Mouse (Mus musculus): ENCODE measurements around the gene Hivep1. TPM values are rescaled to one million over a fixed set of nuclear protein-coding genes. Genes with fewer than 3 reads are reported as not detected.

Gene Hivep1
- polyA plus RNA-seq, 1 experiment from 2014 or later: 14.5 TPM

GRCm38 (mm10) chr13:42101440-42102190 is 49.8 kb downstream of the Hivep1 start:
- no peaks in the 10 kb centered on the region for H3K9me3 ChIP-seq
- WGBS: 36% methylated on average over 13 of the region's 13 CpGs
- peak overlapping the region; percentile 31 for H3K4me2 ChIP-seq
- H3K4me1 ChIP-seq: peaks cover 26% of the 10 kb centered on the region
- no peaks in the 10 kb centered on the region for H3K27me3 ChIP-seq
- no peak overlapping the region for H3K4me3 ChIP-seq
- ATAC-seq (ENCODE audit: insufficient number of reproducible peaks, insufficient read depth, low FRiP score, low TSS enrichment, low read depth): no peak
- H3K9ac ChIP-seq: no peak overlapping the region
- 0 out of 2 replicates have a peak, but pooled peaks cover 3% of the 10 kb centered on the region for H3K36me3 ChIP-seq
- peak overlapping the region; percentile 57; the same call in 1 of the 2 replicates for H3K27ac ChIP-seq

GRCm38 (mm10) chr13:42102980-42103379 is 51.2 kb downstream of the Hivep1 start:
- Histone ChIP-seq H3K4me1 (peaks cover 26% of the 10 kb centered on the region), H3K4me3 (no peak overlapping the region), H3K9me3 (no peaks in the 10 kb centered on the region), H3K27ac (no peak overlapping the region), H3K4me2 (no peak overlapping the region), H3K36me3 (0 out of 2 replicates have a peak, but pooled peaks cover under 1% of the 10 kb centered on the region), H3K9ac (no peak overlapping the region), H3K27me3 (no peaks in the 10 kb centered on the region)
- peak; percentile 62; the same call in 1 of the 2 replicates for ATAC-seq (ENCODE audit: insufficient number of reproducible peaks, insufficient read depth, low FRiP score, low TSS enrichment, low read depth)
- 34% methylated on average over 8 of the region's 8 CpGs for WGBS

DNA sequence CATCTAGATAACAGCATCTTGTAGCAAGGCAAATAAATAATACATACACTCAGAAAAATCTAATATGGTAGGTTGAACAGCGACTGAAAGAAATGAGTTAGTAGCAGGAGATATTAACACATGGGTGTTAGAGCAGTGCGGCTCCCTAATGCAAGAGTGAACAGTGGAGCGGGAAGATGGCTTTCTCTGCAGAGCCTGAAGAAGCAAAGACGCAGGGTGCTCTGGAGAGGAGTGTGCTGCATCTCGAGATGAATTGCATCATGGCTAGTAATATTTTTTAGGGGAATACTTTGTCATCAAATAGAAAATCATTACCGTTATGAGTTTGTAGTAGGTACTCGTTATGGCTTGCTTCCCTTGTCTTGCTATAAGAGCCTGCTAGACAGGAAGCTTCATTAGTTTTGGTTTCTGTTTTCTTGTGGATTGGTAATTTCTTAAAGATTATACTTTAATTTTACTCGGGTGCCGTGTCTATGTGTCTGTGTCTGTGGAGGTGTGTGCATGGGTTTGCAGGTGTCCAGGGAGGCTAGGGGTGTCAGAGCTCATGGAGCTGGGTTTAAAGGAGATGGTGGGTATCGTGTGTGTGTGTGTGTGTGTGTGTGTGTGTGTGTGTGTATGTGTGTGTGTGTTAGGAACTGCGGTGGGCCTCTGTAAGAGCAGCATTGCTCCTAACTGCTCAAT is 51.8 kb downstream of the Hivep1 start:
- Histone ChIP-seq H3K27me3 (no peaks in the 10 kb centered on the region), H3K36me3 (no peaks in the 10 kb centered on the region), H3K4me2 (no peak overlapping the region), H3K9me3 (no peaks in the 10 kb centered on the region), H3K27ac (no peak overlapping the region), H3K4me1 (peaks cover 29% of the 10 kb centered on the region), H3K9ac (no peak overlapping the region), H3K4me3 (no peak overlapping the region)
- no peak for ATAC-seq (ENCODE audit: insufficient number of reproducible peaks, insufficient read depth, low FRiP score, low TSS enrichment, low read depth)
- WGBS: 75% methylated on average over 11 of the region's 11 CpGs

- H3K4me3 ChIP-seq: no peak overlapping the region
- ATAC-seq (ENCODE audit: insufficient number of reproducible peaks, insufficient read depth, low FRiP score, low TSS enrichment, low read depth): no peak
- H3K9me3 ChIP-seq: no peaks in the 10 kb centered on the region
- peaks cover 29% of the 10 kb centered on the region for H3K4me1 ChIP-seq
- no peaks in the 10 kb centered on the region for H3K36me3 ChIP-seq
- no peak overlapping the region for H3K4me2 ChIP-seq
- H3K27me3 ChIP-seq: no peaks in the 10 kb centered on the region
- H3K9ac ChIP-seq: no peak overlapping the region
- H3K27ac ChIP-seq: no peak overlapping the region
- WGBS: 93% methylated on average over 3 of the region's 3 CpGs
These were observed 52.5 kb downstream of the Hivep1 start for GRCm38 (mm10) chr13:42104371-42104770.

DNA sequence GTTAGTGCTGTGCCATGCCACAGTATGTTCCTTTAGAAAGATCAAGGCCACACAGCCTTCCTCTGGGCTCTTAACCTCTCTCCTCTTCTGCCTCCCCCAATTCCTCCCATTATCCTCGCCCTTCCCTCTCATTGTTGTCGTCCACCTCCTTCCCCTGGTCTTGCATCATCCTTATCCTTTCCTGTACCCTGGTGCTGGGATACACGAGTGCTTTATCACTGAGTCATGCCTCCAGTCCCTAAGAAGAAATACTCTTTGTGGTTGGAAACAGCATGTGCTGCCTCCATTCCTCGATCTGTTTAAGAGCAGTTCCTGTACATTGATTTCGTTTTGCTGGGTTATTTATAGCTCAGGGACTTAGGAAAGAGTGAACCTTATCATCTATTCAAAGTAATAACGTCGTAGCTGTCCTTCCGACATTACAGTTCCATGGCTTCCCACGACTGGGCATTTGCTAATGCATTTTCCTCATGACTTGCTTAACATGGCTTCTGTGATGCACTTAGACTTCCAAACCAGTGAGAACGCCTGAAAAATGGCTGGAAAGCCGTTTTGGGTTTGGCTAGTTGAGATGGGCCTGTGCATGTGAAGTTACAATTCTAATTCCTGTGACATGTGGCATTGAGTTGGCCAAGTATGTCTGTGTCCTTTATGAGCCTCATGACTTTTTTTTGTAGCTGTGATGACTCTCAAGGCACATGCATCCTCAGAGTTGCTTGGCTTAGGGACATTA is 56.8 kb downstream of the Hivep1 start:
- Histone ChIP-seq H3K36me3 (no peaks in the 10 kb centered on the region), H3K9me3 (no peaks in the 10 kb centered on the region), H3K27me3 (no peaks in the 10 kb centered on the region), H3K4me3 (no peak overlapping the region), H3K9ac (no peak overlapping the region), H3K27ac (no peak overlapping the region), H3K4me2 (no peak overlapping the region), H3K4me1 (peaks cover 6% of the 10 kb centered on the region; the same call in 1 of the 2 replicates)
- no peak for ATAC-seq (ENCODE audit: insufficient number of reproducible peaks, insufficient read depth, low FRiP score, low TSS enrichment, low read depth)
- WGBS: 79% methylated on average over 11 of the region's 11 CpGs

- Histone ChIP-seq H3K4me1 (peaks cover 6% of the 10 kb centered on the region; the same call in 1 of the 2 replicates), H3K27me3 (no peaks in the 10 kb centered on the region), H3K9me3 (no peaks in the 10 kb centered on the region), H3K36me3 (no peaks in the 10 kb centered on the region), H3K27ac (no peak overlapping the region), H3K4me3 (no peak overlapping the region), H3K4me2 (no peak overlapping the region), H3K9ac (no peak overlapping the region)
- no peak for ATAC-seq (ENCODE audit: insufficient number of reproducible peaks, insufficient read depth, low FRiP score, low TSS enrichment, low read depth)
- 87% methylated on average over 3 of the region's 3 CpGs for WGBS
These were observed 58.6 kb downstream of the Hivep1 start for GRCm38 (mm10) chr13:42110416-42110815.

DNA sequence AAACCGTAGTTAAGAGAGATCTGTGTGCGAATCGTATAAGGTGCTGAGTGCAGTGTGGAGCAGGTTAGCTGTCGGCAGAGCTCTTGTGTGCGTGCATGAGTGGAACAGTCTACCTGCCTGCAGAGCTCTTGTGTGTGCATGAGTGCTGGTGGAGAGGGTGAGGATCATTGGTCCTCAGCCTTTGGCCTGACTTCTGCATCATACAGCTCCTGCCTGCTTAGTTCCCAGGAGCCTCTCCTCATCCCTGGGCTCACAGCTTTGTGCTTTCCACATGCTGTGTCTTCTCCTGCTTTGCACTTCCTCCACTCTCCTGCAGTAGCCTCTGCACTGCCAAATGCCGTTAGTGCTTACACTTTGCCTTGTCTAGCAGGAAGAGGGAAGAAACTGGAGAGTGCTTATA is 60.2 kb downstream of the Hivep1 start:
- no peak overlapping the region for H3K9ac ChIP-seq
- H3K36me3 ChIP-seq: no peaks in the 10 kb centered on the region
- H3K9me3 ChIP-seq: no peaks in the 10 kb centered on the region
- H3K4me3 ChIP-seq: no peak overlapping the region
- no peak overlapping the region for H3K27ac ChIP-seq
- 84% methylated on average over 6 of the region's 6 CpGs for WGBS
- H3K4me1 ChIP-seq: peaks cover 6% of the 10 kb centered on the region; the same call in 1 of the 2 replicates
- H3K27me3 ChIP-seq: no peaks in the 10 kb centered on the region
- H3K4me2 ChIP-seq: no peak overlapping the region
- ATAC-seq (ENCODE audit: insufficient number of reproducible peaks, insufficient read depth, low FRiP score, low TSS enrichment, low read depth): no peak

- no peak overlapping the region for H3K4me2 ChIP-seq
- no peaks in the 10 kb centered on the region for H3K27me3 ChIP-seq
- H3K27ac ChIP-seq: no peak overlapping the region
- H3K9ac ChIP-seq: no peak overlapping the region
- ATAC-seq (ENCODE audit: insufficient number of reproducible peaks, insufficient read depth, low FRiP score, low TSS enrichment, low read depth): no peak
- WGBS: 71% methylated on average over 5 of the region's 5 CpGs
- no peak overlapping the region for H3K4me3 ChIP-seq
- no peaks in the 10 kb centered on the region for H3K36me3 ChIP-seq
- H3K4me1 ChIP-seq: peaks cover 6% of the 10 kb centered on the region; the same call in 1 of the 2 replicates
- no peaks in the 10 kb centered on the region for H3K9me3 ChIP-seq
These were observed 60.9 kb downstream of the Hivep1 start for GRCm38 (mm10) chr13:42112748-42113147.

- H3K4me3 ChIP-seq: no peak overlapping the region
- no peak overlapping the region for H3K27ac ChIP-seq
- peaks cover 3% of the 10 kb centered on the region; the same call in 1 of the 2 replicates for H3K4me1 ChIP-seq
- H3K27me3 ChIP-seq: no peaks in the 10 kb centered on the region
- no peak overlapping the region for H3K9ac ChIP-seq
- no peak overlapping the region for H3K4me2 ChIP-seq
- WGBS: 92% methylated on average over 7 of the region's 7 CpGs
- no peak for ATAC-seq (ENCODE audit: insufficient number of reproducible peaks, insufficient read depth, low FRiP score, low TSS enrichment, low read depth)
- H3K9me3 ChIP-seq: no peaks in the 10 kb centered on the region
- no peaks in the 10 kb centered on the region for H3K36me3 ChIP-seq
These were observed 61.8 kb downstream of the Hivep1 start for GRCm38 (mm10) chr13:42113601-42114000.

GRCm38 (mm10) chr13:42116301-42116700 is 64.5 kb downstream of the Hivep1 start:
- no peak for ATAC-seq (ENCODE audit: insufficient number of reproducible peaks, insufficient read depth, low FRiP score, low TSS enrichment, low read depth)
- no peaks in the 10 kb centered on the region for H3K36me3 ChIP-seq
- no peaks in the 10 kb centered on the region for H3K27me3 ChIP-seq
- no peak overlapping the region for H3K9ac ChIP-seq
- H3K9me3 ChIP-seq: no peaks in the 10 kb centered on the region
- peaks cover 3% of the 10 kb centered on the region; the same call in 1 of the 2 replicates for H3K4me1 ChIP-seq
- no peak overlapping the region for H3K4me3 ChIP-seq
- H3K4me2 ChIP-seq: no peak overlapping the region
- WGBS: 90% methylated on average over 6 of the region's 6 CpGs
- H3K27ac ChIP-seq: no peak overlapping the region

DNA sequence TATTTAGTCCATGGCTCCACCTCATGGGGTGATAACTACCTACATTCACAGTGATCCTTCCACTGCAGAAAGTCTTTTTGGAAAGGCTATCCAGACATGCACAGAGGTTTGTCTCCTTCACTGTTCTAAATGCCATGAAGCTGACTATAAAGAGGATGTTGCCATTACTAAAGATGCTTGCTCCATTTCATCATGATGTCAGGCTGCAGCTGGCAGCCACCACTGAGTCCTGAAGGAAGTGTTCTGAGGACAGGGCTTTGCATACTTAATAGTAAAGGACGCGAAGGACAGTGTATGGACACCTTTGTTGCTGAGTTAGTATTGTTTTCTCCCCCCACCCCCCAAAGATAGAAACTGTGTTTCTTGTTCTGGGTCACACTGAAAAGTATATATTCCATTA is 67.2 kb downstream of the Hivep1 start:
- 87% methylated on average over 2 of the region's 2 CpGs for WGBS
- no peaks in the 10 kb centered on the region for H3K9me3 ChIP-seq
- no peak for ATAC-seq (ENCODE audit: insufficient number of reproducible peaks, insufficient read depth, low FRiP score, low TSS enrichment, low read depth)
- no peak overlapping the region for H3K9ac ChIP-seq
- H3K36me3 ChIP-seq: peaks cover 6% of the 10 kb centered on the region; the same call in 1 of the 2 replicates
- peaks cover 3% of the 10 kb centered on the region; the same call in 1 of the 2 replicates for H3K4me1 ChIP-seq
- no peaks in the 10 kb centered on the region for H3K27me3 ChIP-seq
- H3K27ac ChIP-seq: no peak overlapping the region
- no peak overlapping the region for H3K4me2 ChIP-seq
- no peak overlapping the region for H3K4me3 ChIP-seq

Measured in embryonic facial prominence, embryonic 13.5 days (tissue).